Mouse (Mus musculus): ENCODE results near the gene Trim6. TPM values are rescaled to one million over a fixed set of nuclear protein-coding genes. Genes with fewer than 3 reads are reported as not detected.

The Trim6 gene
- 2.0 TPM for polyA plus RNA-seq (2017; shearing (Covaris generic))

GRCm38 (mm10) chr7:104218701-104219569 is at the start of gene Trim6:
Gene Trim6, plus strand, starts transcription at chr7:104218793.

GRCm38 (mm10) chr7:104183292-104183691 is 35.3 kb upstream of the Trim6 start, which contains the start of gene Olfr648:
Gene Olfr648, minus strand, starts transcription at chr7:104183392.

GRCm38 (mm10) chr7:104195885-104196284 is 22.7 kb upstream of the Trim6 start, which contains the start of gene Olfr649:
Gene Olfr649, minus strand, starts transcription at chr7:104195985.

GRCm38 (mm10) chr7:104244287-104245181 is 25.9 kb downstream of the Trim6 start, which contains the start of gene Trim34a:
Gene Trim34a, plus strand, starts transcription at chr7:104244457.

Other genes with a start within 250 kb of the Trim6 start
- 0.04 TPM for gene Olfr635, start 247.6 kb upstream of the Trim6 start, polyA plus RNA-seq (2017; shearing (Covaris generic))
- not detected for gene Olfr638, start 220.0 kb upstream of the Trim6 start, polyA plus RNA-seq (2017; shearing (Covaris generic))
- 0.05 TPM for gene Olfr639, start 201.5 kb upstream of the Trim6 start, polyA plus RNA-seq (2017; shearing (Covaris generic))
- gene Olfr640, start 193.2 kb upstream of the Trim6 start, polyA plus RNA-seq (2017; shearing (Covaris generic)), result not detected
- not detected for gene Olfr641, start 183.3 kb upstream of the Trim6 start, polyA plus RNA-seq (2017; shearing (Covaris generic))
- not detected for gene Olfr642, start 166.1 kb upstream of the Trim6 start, polyA plus RNA-seq (2017; shearing (Covaris generic))
- gene 4930516K23Rik, start 157.3 kb upstream of the Trim6 start, polyA plus RNA-seq (2017; shearing (Covaris generic)), result not detected
- gene Olfr644, start 146.9 kb upstream of the Trim6 start, polyA plus RNA-seq (2017; shearing (Covaris generic)), result not detected
- not detected for gene Olfr645, start 133.3 kb upstream of the Trim6 start, polyA plus RNA-seq (2017; shearing (Covaris generic))
- gene Olfr646, start 113.9 kb upstream of the Trim6 start, polyA plus RNA-seq (2017; shearing (Covaris generic)), result not detected
- not detected for gene Ubqln5, start 89.0 kb upstream of the Trim6 start, polyA plus RNA-seq (2017; shearing (Covaris generic))
- not detected for gene Olfr643, start 81.4 kb upstream of the Trim6 start, polyA plus RNA-seq (2017; shearing (Covaris generic))
- gene Ubqln3, start 75.5 kb upstream of the Trim6 start, polyA plus RNA-seq (2017; shearing (Covaris generic)), result not detected
- not detected for gene Ubqlnl, start 68.2 kb upstream of the Trim6 start, polyA plus RNA-seq (2017; shearing (Covaris generic))
- not detected for gene Olfm5, start 54.0 kb upstream of the Trim6 start, polyA plus RNA-seq (2017; shearing (Covaris generic))
- gene Olfr648, start 35.4 kb upstream of the Trim6 start, polyA plus RNA-seq (2017; shearing (Covaris generic)), result not detected
- gene Olfr649, start 22.8 kb upstream of the Trim6 start, polyA plus RNA-seq (2017; shearing (Covaris generic)), result not detected
- 21.8 TPM for gene Trim34a, start 25.7 kb downstream of the Trim6 start, polyA plus RNA-seq (2017; shearing (Covaris generic))
- gene Trim5, start 69.3 kb downstream of the Trim6 start, polyA plus RNA-seq (2017; shearing (Covaris generic)), result 9.6 TPM
- 124 TPM for gene Trim12a, start 96.7 kb downstream of the Trim6 start, polyA plus RNA-seq (2017; shearing (Covaris generic))
- 0.91 TPM for gene Trim34b, start 110.7 kb downstream of the Trim6 start, polyA plus RNA-seq (2017; shearing (Covaris generic))
- gene Trim12c, start 134.6 kb downstream of the Trim6 start, polyA plus RNA-seq (2017; shearing (Covaris generic)), result 8.7 TPM
- gene Trim30b, start 151.1 kb downstream of the Trim6 start, polyA plus RNA-seq (2017; shearing (Covaris generic)), result 0.22 TPM
- not detected for gene Trim30c, start 182.0 kb downstream of the Trim6 start, polyA plus RNA-seq (2017; shearing (Covaris generic))
- 30.3 TPM for gene Trim30a, start 246.4 kb downstream of the Trim6 start, polyA plus RNA-seq (2017; shearing (Covaris generic))